Mouse (Mus musculus): ENCODE measurements around the gene Gm49340. TPM values are rescaled to one million over a fixed set of nuclear protein-coding genes. Genes with fewer than 3 reads are reported as not detected.

Gm49340 gene
- polyA plus RNA-seq, 1 experiment, result not detected

- Histone ChIP-seq H3K9me3 (peaks cover 4% of the 10 kb centered on the region; the same call in 1 of the 2 replicates), H3K27me3 (replicated peaks) (no peaks in the 10 kb centered on the region), H3K4me1 (peaks cover 8% of the 10 kb centered on the region; the same call in 1 of the 2 replicates), H3K4me3 (replicated peaks) (peak overlapping the region; percentile 26), H3K36me3 (replicated peaks; ENCODE audit: low read length) (no peaks in the 10 kb centered on the region)
- TF ChIP-seq GATA1 (IDR thresholded peaks at IDR 0.05; ENCODE audit: borderline replicate concordance, low read length) (no peak), FLI1 (IDR thresholded peaks at IDR 0.05; ENCODE audit: low read length) (no peak)
Measured at GRCm38 (mm10) chr11:73323906-73324830, 5.4 kb upstream of the Gm49340 start.

GRCm38 (mm10) chr11:73326485-73326886, 3.1 kb upstream of the Gm49340 start:
- Histone ChIP-seq H3K9me3 (peaks cover 6% of the 10 kb centered on the region; the same call in 1 of the 2 replicates), H3K27me3 (replicated peaks) (no peaks in the 10 kb centered on the region), H3K36me3 (replicated peaks; ENCODE audit: low read length) (no peaks in the 10 kb centered on the region), H3K4me3 (replicated peaks) (peak overlapping the region; percentile 76), H3K4me1 (peaks cover 8% of the 10 kb centered on the region; the same call in 1 of the 2 replicates)
- no peak for TF ChIP-seq GATA1 (IDR thresholded peaks at IDR 0.05; ENCODE audit: borderline replicate concordance, low read length)
- no peak for TF ChIP-seq FLI1 (IDR thresholded peaks at IDR 0.05; ENCODE audit: low read length)

DNA sequence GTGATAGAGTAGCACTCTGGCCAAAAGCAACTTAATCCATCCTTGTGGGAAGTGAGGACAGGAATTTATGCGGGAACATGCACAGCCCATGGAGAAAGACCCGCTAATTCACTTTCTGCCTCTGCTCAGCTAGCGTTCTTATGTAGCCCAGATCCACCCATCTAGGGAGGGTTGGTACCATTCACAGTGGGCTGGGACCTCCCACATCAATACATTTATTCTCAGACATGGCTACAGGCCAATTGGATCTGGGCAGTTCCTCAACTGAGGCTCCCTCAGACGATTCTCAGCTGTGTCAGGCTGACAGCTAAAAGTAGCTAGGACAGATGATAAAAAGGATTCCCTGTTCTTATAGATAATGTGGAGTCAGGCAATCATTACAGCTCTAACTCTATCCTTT, 2.2 kb upstream of the Gm49340 start:
- Histone ChIP-seq H3K36me3 (replicated peaks; ENCODE audit: low read length) (no peaks in the 10 kb centered on the region), H3K9me3 (peaks cover 6% of the 10 kb centered on the region; the same call in 1 of the 2 replicates), H3K4me1 (peaks cover 8% of the 10 kb centered on the region; the same call in 1 of the 2 replicates), H3K27me3 (replicated peaks) (no peaks in the 10 kb centered on the region), H3K4me3 (replicated peaks) (no peak overlapping the region)
- no peak for TF ChIP-seq GATA1 (IDR thresholded peaks at IDR 0.05; ENCODE audit: borderline replicate concordance, low read length)
- TF ChIP-seq FLI1 (IDR thresholded peaks at IDR 0.05; ENCODE audit: low read length), result no peak

GRCm38 (mm10) chr11:73333357-73333756, 3.8 kb downstream of the Gm49340 start:
- Histone ChIP-seq H3K4me3 (replicated peaks) (no peak overlapping the region), H3K27me3 (replicated peaks) (no peaks in the 10 kb centered on the region), H3K36me3 (replicated peaks; ENCODE audit: low read length) (no peaks in the 10 kb centered on the region), H3K4me1 (no peaks in the 10 kb centered on the region), H3K9me3 (peaks cover 6% of the 10 kb centered on the region; the same call in 1 of the 2 replicates)
- no peak for TF ChIP-seq GATA1 (IDR thresholded peaks at IDR 0.05; ENCODE audit: borderline replicate concordance, low read length)
- no peak for TF ChIP-seq FLI1 (IDR thresholded peaks at IDR 0.05; ENCODE audit: low read length)

DNA sequence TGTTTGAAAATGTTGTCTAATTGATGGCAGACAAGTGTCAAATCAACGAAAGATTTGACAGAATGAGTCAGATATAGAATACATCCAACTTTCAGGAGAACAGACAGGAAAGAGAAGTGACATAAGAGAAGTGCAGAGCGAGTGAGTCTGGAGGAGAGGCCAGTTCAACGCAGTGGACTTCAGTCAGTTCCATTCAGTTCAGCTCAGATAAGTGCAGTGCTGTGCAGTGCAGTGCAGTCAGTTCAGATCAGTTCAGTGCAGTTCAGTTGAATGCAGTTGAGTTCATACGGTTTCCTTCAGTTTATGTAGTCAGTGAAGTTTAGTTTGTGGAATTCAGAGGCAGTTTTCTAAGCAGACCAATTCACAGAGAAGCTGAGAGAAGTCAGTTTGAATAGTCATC, 7.4 kb downstream of the Gm49340 start:
- TF ChIP-seq GATA1 (IDR thresholded peaks at IDR 0.05; ENCODE audit: borderline replicate concordance, low read length), result no peak
- no peak for TF ChIP-seq FLI1 (IDR thresholded peaks at IDR 0.05; ENCODE audit: low read length)
- Histone ChIP-seq H3K9me3 (no peaks in the 10 kb centered on the region), H3K27me3 (replicated peaks) (no peaks in the 10 kb centered on the region), H3K4me3 (replicated peaks) (no peak overlapping the region), H3K4me1 (no peaks in the 10 kb centered on the region), H3K36me3 (replicated peaks; ENCODE audit: low read length) (no peaks in the 10 kb centered on the region)

DNA sequence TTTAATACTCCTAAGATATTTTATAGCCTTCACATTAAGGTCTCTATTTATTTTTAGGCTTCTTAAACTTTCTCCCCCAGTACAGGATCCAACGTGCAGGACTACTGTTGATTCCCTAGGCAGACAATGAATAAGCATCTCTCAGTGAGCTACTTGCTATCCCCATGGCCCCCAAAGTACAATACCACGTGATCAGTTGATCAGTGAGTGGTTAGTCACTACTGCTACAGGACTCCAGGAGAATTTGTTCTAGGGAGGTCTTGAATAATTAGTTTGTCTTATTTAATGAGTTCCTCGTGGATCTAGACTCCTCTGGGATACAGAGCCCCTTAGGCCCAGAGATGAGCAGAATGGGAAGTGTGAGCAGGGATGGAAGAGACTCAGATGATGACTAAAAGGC, 20.9 kb downstream of the Gm49340 start, which contains the start of gene Olfr20:
Gene Olfr20, plus strand, starts transcription at position 301 of the 400 bp plus-strand sequence.
- TF ChIP-seq FLI1 (IDR thresholded peaks at IDR 0.05; ENCODE audit: low read length), result no peak
- TF ChIP-seq GATA1 (IDR thresholded peaks at IDR 0.05; ENCODE audit: borderline replicate concordance, low read length), result no peak
- no peaks in the 10 kb centered on the region for H3K4me1 ChIP-seq
- no peaks in the 10 kb centered on the region for H3K9me3 ChIP-seq
- no peaks in the 10 kb centered on the region for H3K36me3 ChIP-seq (replicated peaks; ENCODE audit: low read length)
- no peaks in the 10 kb centered on the region for H3K27me3 ChIP-seq (replicated peaks)
- no peak within 1 kb of the TSS for H3K4me3 ChIP-seq (replicated peaks)

DNA sequence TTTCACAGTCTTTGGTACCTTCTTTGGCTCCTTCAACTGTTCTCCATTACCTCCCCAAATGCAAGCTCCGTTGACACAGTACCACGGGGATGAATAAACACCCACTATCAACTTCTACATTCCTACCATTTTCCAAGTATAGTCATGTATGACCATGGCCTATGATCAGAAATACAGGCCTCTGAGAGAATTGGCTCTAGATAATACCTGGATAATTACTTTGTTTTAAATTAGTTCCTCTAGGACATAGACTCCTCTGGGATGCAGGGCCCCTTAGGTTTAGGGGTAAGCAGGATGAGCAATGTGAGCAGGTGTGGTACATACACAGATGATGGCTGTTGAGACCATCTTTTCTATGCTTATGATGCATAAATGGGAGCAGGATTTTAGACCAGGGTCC, 41.4 kb downstream of the Gm49340 start, which contains the start of gene Olfr376:
Gene Olfr376, plus strand, starts transcription at position 301 of the 400 bp plus-strand sequence.
- no peaks in the 10 kb centered on the region for H3K27me3 ChIP-seq (replicated peaks)
- no peak for TF ChIP-seq FLI1 (IDR thresholded peaks at IDR 0.05; ENCODE audit: low read length)
- no peak for TF ChIP-seq GATA1 (IDR thresholded peaks at IDR 0.05; ENCODE audit: borderline replicate concordance, low read length)
- no peaks in the 10 kb centered on the region for H3K4me1 ChIP-seq
- H3K9me3 ChIP-seq, result no peaks in the 10 kb centered on the region
- no peak within 1 kb of the TSS for H3K4me3 ChIP-seq (replicated peaks)
- no peaks in the 10 kb centered on the region for H3K36me3 ChIP-seq (replicated peaks; ENCODE audit: low read length)

GRCm38 (mm10) chr11:73395374-73395773, 65.8 kb downstream of the Gm49340 start:
- H3K36me3 ChIP-seq (replicated peaks; ENCODE audit: low read length), result no peaks in the 10 kb centered on the region
- TF ChIP-seq GATA1 (IDR thresholded peaks at IDR 0.05; ENCODE audit: borderline replicate concordance, low read length) (no peak), FLI1 (IDR thresholded peaks at IDR 0.05; ENCODE audit: low read length) (no peak)

DNA sequence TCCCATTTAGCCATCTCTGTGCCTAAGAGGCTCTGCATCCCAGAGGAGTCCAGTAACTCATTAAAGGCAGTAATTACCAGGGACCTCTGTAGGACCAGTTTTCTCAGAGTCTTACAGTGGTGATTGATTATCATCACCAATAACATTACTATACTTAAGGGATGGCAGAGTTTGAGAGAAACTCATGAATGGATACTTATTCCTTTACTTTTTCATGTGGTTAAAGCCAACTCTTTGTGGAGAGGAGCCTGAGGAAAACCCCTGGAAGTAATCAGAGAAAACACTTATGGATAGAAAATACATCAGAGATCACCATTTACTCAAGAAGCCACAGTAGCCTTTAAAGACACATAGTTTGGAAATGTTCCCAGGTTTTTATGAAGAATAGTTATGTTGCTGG, 70.0 kb downstream of the Gm49340 start, which contains the start of gene Olfr1:
Gene Olfr1, minus strand, starts transcription at position 101 of the 400 bp plus-strand sequence.
- no peaks in the 10 kb centered on the region for H3K27me3 ChIP-seq (replicated peaks)
- H3K36me3 ChIP-seq (replicated peaks; ENCODE audit: low read length), result no peaks in the 10 kb centered on the region
- no peak within 1 kb of the TSS for H3K4me3 ChIP-seq (replicated peaks)
- TF ChIP-seq GATA1 (IDR thresholded peaks at IDR 0.05; ENCODE audit: borderline replicate concordance, low read length) (no peak), FLI1 (IDR thresholded peaks at IDR 0.05; ENCODE audit: low read length) (no peak)
- no peaks in the 10 kb centered on the region for H3K9me3 ChIP-seq
- no peaks in the 10 kb centered on the region for H3K4me1 ChIP-seq

More at GRCm38 (mm10) chr11:73395374-73395773, 65.8 kb downstream of the Gm49340 start:
- Histone ChIP-seq H3K4me3 (replicated peaks) (no peak overlapping the region), H3K27me3 (replicated peaks) (no peaks in the 10 kb centered on the region), H3K9me3 (no peaks in the 10 kb centered on the region), H3K4me1 (no peaks in the 10 kb centered on the region)

Other genes with a start within 250 kb of the Gm49340 start
- 0.31 TPM in 1 of 2 replicates, not detected in the other for gene Itgae, start 239.2 kb upstream of the Gm49340 start, polyA plus RNA-seq (2012; ENCODE audit: insufficient read depth, low replicate concordance)
- 4.4 and 12.6 TPM in 2 replicates for gene Haspin, start 191.4 kb upstream of the Gm49340 start, polyA plus RNA-seq (2012; ENCODE audit: insufficient read depth, low replicate concordance)
- 0.55 TPM in 1 of 2 replicates, not detected in the other for gene P2rx5, start 169.3 kb upstream of the Gm49340 start, polyA plus RNA-seq (2012; ENCODE audit: insufficient read depth, low replicate concordance)
- gene Emc6, start 152.7 kb upstream of the Gm49340 start, polyA plus RNA-seq (2012; ENCODE audit: insufficient read depth, low replicate concordance), result 170 and 286 TPM in 2 replicates
- 19.3 and 28.8 TPM in 2 replicates for gene Tax1bp3, start 152.7 kb upstream of the Gm49340 start, polyA plus RNA-seq (2012; ENCODE audit: insufficient read depth, low replicate concordance)
- 1.3 and 4.1 TPM in 2 replicates for gene Ctns, start 130.7 kb upstream of the Gm49340 start, polyA plus RNA-seq (2012; ENCODE audit: insufficient read depth, low replicate concordance)
- gene Shpk, start 130.3 kb upstream of the Gm49340 start, polyA plus RNA-seq (2012; ENCODE audit: insufficient read depth, low replicate concordance), result 0.53 and 1.2 TPM in 2 replicates
- not detected in 2 replicates for gene Trpv1, start 95.4 kb upstream of the Gm49340 start, polyA plus RNA-seq (2012; ENCODE audit: insufficient read depth, low replicate concordance)
- gene Trpv3, start 62.4 kb upstream of the Gm49340 start, polyA plus RNA-seq (2012; ENCODE audit: insufficient read depth, low replicate concordance), result 0.02 TPM in 1 of 2 replicates, not detected in the other
- 0.97 TPM in 1 of 2 replicates, not detected in the other for gene Aspa, start 145 bp upstream of the Gm49340 start, polyA plus RNA-seq (2012; ENCODE audit: insufficient read depth, low replicate concordance)
- gene Spata22, start within 50 bp of the Gm49340 start, polyA plus RNA-seq (2012; ENCODE audit: insufficient read depth, low replicate concordance), result not detected in 2 replicates
- gene Olfr20, start 21.0 kb downstream of the Gm49340 start, polyA plus RNA-seq (2012; ENCODE audit: insufficient read depth, low replicate concordance), result not detected in 2 replicates
- gene Olfr376, start 41.5 kb downstream of the Gm49340 start, polyA plus RNA-seq (2012; ENCODE audit: insufficient read depth, low replicate concordance), result not detected in 2 replicates
- not detected in 2 replicates for gene Olfr1, start 69.9 kb downstream of the Gm49340 start, polyA plus RNA-seq (2012; ENCODE audit: insufficient read depth, low replicate concordance)
- gene Olfr378, start 98.7 kb downstream of the Gm49340 start, polyA plus RNA-seq (2012; ENCODE audit: insufficient read depth, low replicate concordance), result not detected in 2 replicates
- gene Olfr380, start 127.8 kb downstream of the Gm49340 start, polyA plus RNA-seq (2012; ENCODE audit: insufficient read depth, low replicate concordance), result not detected in 2 replicates
- not detected in 2 replicates for gene Olfr381, start 161.9 kb downstream of the Gm49340 start, polyA plus RNA-seq (2012; ENCODE audit: insufficient read depth, low replicate concordance)
- gene Olfr382, start 187.5 kb downstream of the Gm49340 start, polyA plus RNA-seq (2012; ENCODE audit: insufficient read depth, low replicate concordance), result not detected in 2 replicates